Mouse (Mus musculus) heart, adult 2 months (tissue): ENCODE measurements at regions not wholly inside any gene's neighbourhood (a gene's known extent, or its start where the extent isn't known, plus 50 kb on each side); places are given as distances from the start of the nearest gene placed in this dataset.

Source experiments
- CTCF ChIP-seq: fragments of 200-600 bp; IDR thresholded peaks from 2 replicates; pipeline ENCODE4 v1.8.1; 2022; ENCODE audit warnings: antibody characterized with exemption, mild to moderate bottlenecking, moderate library complexity
- EP300 ChIP-seq: fragments of 200-500 bp; IDR thresholded peaks from 2 replicates; pipeline ENCODE4 v1.6.1; 2011; ENCODE audit warnings: low read depth, low read length, control low read depth; ENCODE audit not compliant: insufficient read depth
- POLR2A ChIP-seq: fragments of 200-500 bp; IDR thresholded peaks from 2 replicates; pipeline ENCODE4 v1.6.1; 2011; ENCODE audit warnings: mild to moderate bottlenecking, low read depth, low read length, control low read depth; ENCODE audit not compliant: insufficient read depth

DNA sequence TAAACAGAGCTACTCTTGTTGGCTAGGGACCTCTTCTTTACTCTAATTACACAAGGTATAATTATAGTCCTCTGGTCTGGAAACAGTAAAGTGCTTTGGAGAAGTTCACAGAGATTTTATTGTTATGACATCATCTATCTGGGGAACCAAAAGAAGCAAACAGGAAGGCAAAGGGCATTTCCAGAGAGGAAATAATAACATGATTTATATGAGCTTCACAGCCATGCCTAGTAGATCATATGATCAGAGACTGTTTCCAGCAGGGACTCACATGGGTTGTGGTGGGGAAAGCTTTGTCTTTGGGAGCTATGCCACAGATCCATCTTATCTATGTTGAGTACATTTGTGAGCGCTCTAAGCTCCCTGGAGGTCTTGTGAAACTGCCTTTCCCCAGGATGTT lies 178.8 kb upstream of the Tle1 start:
- no peak for TF ChIP-seq CTCF
- TF ChIP-seq POLR2A = no peak
- TF ChIP-seq EP300 = no peak
